In the genomic region with DNA sequence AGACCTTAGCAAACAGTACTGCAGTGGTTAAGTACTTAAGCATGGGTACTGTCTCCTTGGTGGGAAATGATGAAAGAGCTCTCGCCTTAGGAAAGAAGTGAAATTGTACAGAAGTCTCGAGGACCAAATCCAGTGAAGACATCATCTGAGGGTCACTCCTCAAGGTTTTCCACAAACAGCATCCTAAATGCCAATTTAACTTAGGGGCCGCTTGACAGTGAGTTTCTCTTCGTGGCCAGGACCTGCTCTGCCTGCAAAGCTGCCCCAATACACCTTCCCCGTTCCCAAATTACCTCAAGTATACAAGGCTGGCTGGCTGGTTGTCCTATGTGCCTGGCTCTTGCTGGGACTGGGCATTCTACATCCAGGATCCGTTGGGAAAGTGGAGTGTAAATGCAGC, we compare ENCODE assay signal across 43 mouse cellular contexts. TPM values are rescaled to one million over a fixed set of nuclear protein-coding genes. Genes with fewer than 3 reads are reported as not detected.
"Had no signal": no experiment of that assay in that cellular context is flagged by ENCODE, and none has a peak within 500 bp of the region (broad histone marks: within the 10 kb centered on the region; RNA-seq: fewer than 3 reads in every experiment).

No protein-coding gene starts in this region.

- H3K9ac ChIP-seq: limb, embryonic 12.5 days; limb, embryonic 13.5 days; limb, embryonic 15.5 days; liver, embryonic 12.5 days; liver, embryonic 13.5 days; liver, embryonic 14.5 days; liver, embryonic 15.5 days; liver, postnatal 0 days; lung, embryonic 14.5 days; lung, embryonic 15.5 days; midbrain, embryonic 13.5 days; midbrain, embryonic 15.5 days; neural tube, embryonic 12.5 days had no signal

- ATAC-seq: liver, embryonic 12.5 days; liver, postnatal 0 days; lung, postnatal 0 days; midbrain, embryonic 16.5 days had no signal

- H3K4me3 ChIP-seq: limb, embryonic 10.5 days; limb, embryonic 12.5 days; limb, embryonic 13.5 days; limb, embryonic 15.5 days; liver, embryonic 12.5 days; liver, embryonic 13.5 days; liver, embryonic 15.5 days; lung, embryonic 15.5 days; megakaryocyte, embryonic 14.5 days; midbrain, embryonic 10.5 days; midbrain, embryonic 12.5 days; midbrain, embryonic 13.5 days; midbrain, embryonic 15.5 days; myocyte; neural tube, embryonic 12.5 days had no signal

- H3K27me3 ChIP-seq: liver, embryonic 13.5 days; lung, embryonic 15.5 days had no signal

- H3K36me3 ChIP-seq: limb, embryonic 10.5 days; limb, embryonic 12.5 days; limb, embryonic 13.5 days; limb, embryonic 15.5 days; liver, embryonic 12.5 days; liver, embryonic 13.5 days; liver, embryonic 15.5 days; lung, embryonic 15.5 days; midbrain, embryonic 10.5 days; midbrain, embryonic 12.5 days; midbrain, embryonic 13.5 days; midbrain, embryonic 15.5 days; neural tube, embryonic 12.5 days had no signal

- H3K9me3 ChIP-seq: limb, embryonic 10.5 days; limb, embryonic 12.5 days; limb, embryonic 13.5 days; limb, embryonic 15.5 days; liver, embryonic 12.5 days; liver, embryonic 13.5 days; liver, embryonic 15.5 days; lung, embryonic 15.5 days; midbrain, embryonic 10.5 days; midbrain, embryonic 12.5 days; midbrain, embryonic 13.5 days; midbrain, embryonic 15.5 days; neural tube, embryonic 12.5 days had no signal

- DNase-seq: left cerebral cortex, postnatal 4 days; liver; liver, embryonic 13.5 days; liver, postnatal 0 days; lung, adult 18-20 months; lung, adult 2 months; lung, embryonic 14.5 days; lung, postnatal 10 days; lung, postnatal 14 days; lung, postnatal 36 days; lung, postnatal 4 days; midbrain, embryonic 14.5 days had no signal

- H3K27ac ChIP-seq: limb, embryonic 10.5 days; limb, embryonic 12.5 days; limb, embryonic 13.5 days; limb, embryonic 15.5 days; liver, embryonic 12.5 days; liver, embryonic 13.5 days; liver, embryonic 14.5 days; liver, embryonic 15.5 days; lung, embryonic 15.5 days; macrophage; midbrain, embryonic 10.5 days; midbrain, embryonic 12.5 days; midbrain, embryonic 13.5 days; midbrain, embryonic 15.5 days; neural tube, embryonic 12.5 days had no signal

- H3K4me2 ChIP-seq: limb, embryonic 12.5 days; limb, embryonic 13.5 days; limb, embryonic 15.5 days; liver, embryonic 11.5 days; liver, embryonic 12.5 days; liver, embryonic 13.5 days; liver, embryonic 15.5 days; lung, embryonic 14.5 days; lung, embryonic 15.5 days; midbrain, embryonic 12.5 days; midbrain, embryonic 13.5 days; midbrain, embryonic 15.5 days; neural tube, embryonic 12.5 days had no signal

- H3K4me1 ChIP-seq: limb, embryonic 10.5 days; limb, embryonic 12.5 days had no signal

RNA-seq across cellular contexts. Expression of a gene that starts 29.4 kb away (rescaled TPM):
- total RNA-seq: left cerebral cortex, adult 8-10 months; left cerebral cortex, postnatal 10 days; left cerebral cortex, postnatal 14 days; left cerebral cortex, postnatal 25 days; left cerebral cortex, postnatal 36 days; left cerebral cortex, postnatal 4 days; liver, adult 2 months; megakaryocyte progenitor cell, adult 5-6 weeks; megakaryocyte, adult 5-6 weeks; megakaryocyte-erythroid progenitor cell, adult 5-6 weeks; monocyte, adult 5-6 weeks had no signal
- polyA plus RNA-seq: limb, embryonic 10.5 days; limb, embryonic 11.5 days; limb, embryonic 12.5 days; limb, embryonic 13.5 days; limb, embryonic 15.5 days; liver, adult 2 months; liver, embryonic 11.5 days; liver, embryonic 12.5 days; liver, embryonic 13.5 days; liver, embryonic 14.5 days; liver, embryonic 15.5 days; liver, postnatal 0 days; lung, adult 2 months; lung, embryonic 14.5 days; lung, embryonic 15.5 days; lung, embryonic 16.5 days; lung, postnatal 0 days; macrophage; midbrain, embryonic 16.5 days; myocyte had no signal
